Mouse (Mus musculus) lung, embryonic 16.5 days (tissue): ENCODE results near the gene Rdh16f1. TPM values are rescaled to one million over a fixed set of nuclear protein-coding genes. Genes with fewer than 3 reads are reported as not detected.
"Not testable (repeated sequence)": the region's sequence is repeated elsewhere in the genome, so short reads cannot be mapped to it uniquely, and the experiment has no call there.

Experiments used
- ATAC-seq: fragments of 200-750 bp; cut with Nextera tagmentation; 2 replicates; pipeline ENCODE4 v1.8.0; 2017; ENCODE audit warnings: low read depth, mild to moderate bottlenecking, moderate library complexity
- H3K27ac ChIP-seq: fragments of 300-500 bp; sonication (generic); 2 replicates; pipeline ENCODE4 v1.5.1; 2014; ENCODE audit warnings: mild to moderate bottlenecking, control low read depth, low read length
- H3K27me3 ChIP-seq: fragments of 300-500 bp; sonication (generic); 2 replicates; pipeline ENCODE4 v1.6.1; 2014; ENCODE audit warnings: low read depth, low read length, mixed read lengths; ENCODE audit not compliant: control insufficient read depth, insufficient read depth
- H3K36me3 ChIP-seq: fragments of 300-500 bp; sonication (generic); 2 replicates; pipeline ENCODE4 v1.6.1; 2014; ENCODE audit warnings: low read length; ENCODE audit not compliant: control insufficient read depth, insufficient read depth
- H3K4me1 ChIP-seq: fragments of 300-500 bp; sonication (generic); replicated peaks from 2 replicates; pipeline ENCODE4 v1.6.1; 2014; ENCODE audit warnings: low read length, mixed read lengths; ENCODE audit not compliant: control insufficient read depth, insufficient read depth
- H3K4me2 ChIP-seq: fragments of 300-500 bp; sonication (generic); 2 replicates; pipeline ENCODE4 v1.6.1; 2014; ENCODE audit warnings: low read depth, low read length, control low read depth
- H3K4me3 ChIP-seq: fragments of 300-500 bp; sonication (generic); 2 replicates; pipeline ENCODE4 v1.5.1; 2014; ENCODE audit warnings: mild to moderate bottlenecking, low read length, control low read depth
- H3K9ac ChIP-seq: fragments of 300-500 bp; sonication (generic); 2 replicates; pipeline ENCODE4 v1.6.1; 2014; ENCODE audit warnings: low read length, control low read depth
- H3K9me3 ChIP-seq: fragments of 300-500 bp; sonication (generic); 2 replicates; pipeline ENCODE4 v1.6.1; 2016; ENCODE audit warnings: low read length; ENCODE audit not compliant: control insufficient read depth
- WGBS: fragments of 180-500 bp; shearing (Covaris S2); extraction: QIAGEN DNeasy Blood & Tissue Kit; methylation state at CpG from one replicate; pipeline ENCODE4 v1.1.7; 2014; 5-methylcytosine and 5-hydroxymethylcytosine counted together
- polyA plus RNA-seq: library from polyadenylated mRNA; unstranded; fragments of >200 nt; fragmentation: Nextera tagmentation; extraction: Ambion mirVana; gene quantifications from 2 replicates; pipeline ENCODE4 v1.2.1, GENCODE M21; 2015

Gene Rdh16f1
- polyA plus RNA-seq, 1 experiment from 2014 or later = not detected

DNA sequence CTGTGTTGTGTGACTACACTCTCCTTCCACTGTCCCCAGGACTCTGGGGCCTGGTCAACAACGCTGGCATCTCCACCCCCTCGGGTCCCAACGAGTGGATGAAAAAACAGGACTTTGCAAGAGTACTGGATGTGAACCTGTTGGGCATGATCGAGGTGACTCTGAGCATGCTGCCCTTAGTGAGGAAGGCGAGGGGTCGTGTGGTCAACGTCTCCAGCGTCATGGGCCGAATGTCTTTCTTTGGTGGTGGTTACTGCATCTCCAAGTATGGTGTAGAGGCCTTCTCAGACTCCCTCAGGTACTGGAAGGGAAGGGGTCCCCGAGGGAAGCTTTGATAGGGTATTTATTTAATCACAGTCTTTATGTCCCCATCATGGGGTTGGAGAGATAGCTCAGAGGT is 3.3 kb downstream of the Rdh16f1 start:
- not testable (repeated sequence) for ATAC-seq, H3K4me2 ChIP-seq, H3K27ac ChIP-seq, H3K4me1 ChIP-seq, H3K4me3 ChIP-seq, H3K9ac ChIP-seq, H3K9me3 ChIP-seq, H3K27me3 ChIP-seq, H3K36me3 ChIP-seq
- WGBS = 81% methylated on average over 10 of the region's 10 CpGs

DNA sequence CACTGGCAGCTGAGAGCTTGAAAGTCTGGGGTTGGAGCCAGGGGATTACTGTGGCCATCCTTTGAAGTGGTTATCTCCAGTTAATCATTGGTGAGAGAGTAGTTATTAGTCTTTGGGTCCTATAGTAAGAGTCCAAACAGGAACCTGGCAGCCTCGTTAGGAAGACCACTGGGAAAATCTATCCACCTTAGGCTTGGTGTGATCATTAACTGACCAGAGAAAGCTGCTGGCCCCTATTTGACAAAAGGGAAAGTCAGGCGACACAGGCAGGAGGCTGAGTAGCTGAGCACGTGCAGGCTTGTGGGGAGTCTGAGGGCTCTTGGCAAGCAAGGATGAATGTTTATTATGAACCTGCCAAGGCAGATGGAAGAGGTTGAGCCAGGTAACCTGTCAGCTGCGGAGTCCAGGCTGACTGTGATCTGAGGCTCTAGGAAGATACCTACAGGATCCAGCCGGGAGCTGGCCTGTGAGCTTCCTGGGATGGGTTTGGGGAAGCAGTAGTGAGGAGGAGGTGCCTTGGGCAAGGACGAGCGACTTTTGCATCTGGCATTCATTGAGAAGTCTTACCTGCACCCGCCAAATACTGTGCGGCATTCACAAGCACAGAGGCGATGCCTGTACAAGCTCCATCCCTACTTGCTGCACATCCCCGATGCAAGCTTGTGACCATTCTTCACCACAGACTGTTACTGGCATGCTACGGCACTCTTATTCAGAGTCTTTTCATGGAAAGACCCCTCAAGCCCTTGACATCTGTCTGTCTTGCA is 4.5 kb downstream of the Rdh16f1 start:
- no peaks in the 10 kb centered on the region for H3K36me3 ChIP-seq
- H3K27ac ChIP-seq = no peak overlapping the region
- H3K4me3 ChIP-seq = no peak overlapping the region
- H3K27me3 ChIP-seq = no peaks in the 10 kb centered on the region
- 47% methylated on average over 12 of the region's 12 CpGs for WGBS
- H3K9ac ChIP-seq = no peak overlapping the region
- H3K4me2 ChIP-seq = no peak overlapping the region
- no peaks in the 10 kb centered on the region for H3K9me3 ChIP-seq
- no peaks in the 10 kb centered on the region for H3K4me1 ChIP-seq
- ATAC-seq = no peak

DNA sequence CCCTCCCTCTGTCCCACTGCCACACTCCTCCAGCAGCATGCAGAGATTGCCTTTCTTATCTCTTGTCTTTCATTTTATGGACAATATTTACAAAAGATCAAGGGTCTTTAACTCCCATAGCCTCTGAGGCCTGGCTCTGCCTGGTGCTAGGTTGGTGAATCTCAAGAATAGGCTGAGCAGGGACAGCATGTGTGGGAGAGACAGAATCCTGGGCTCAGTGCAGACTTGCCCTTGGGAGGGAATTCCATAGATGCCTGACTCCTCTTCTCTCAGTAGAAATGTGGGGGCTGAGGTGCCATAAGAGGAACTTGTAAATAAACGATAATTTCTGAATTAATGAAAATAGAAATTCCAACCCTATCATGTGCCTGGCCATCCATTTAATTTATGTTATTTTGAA is 7.0 kb downstream of the Rdh16f1 start:
- Histone ChIP-seq H3K4me1 (no peaks in the 10 kb centered on the region), H3K27me3 (no peaks in the 10 kb centered on the region), H3K36me3 (no peaks in the 10 kb centered on the region), H3K4me3 (no peak overlapping the region), H3K9me3 (no peaks in the 10 kb centered on the region), H3K4me2 (no peak overlapping the region), H3K27ac (no peak overlapping the region), H3K9ac (no peak overlapping the region)
- WGBS = 52% methylated on average over 1 of the region's 1 CpGs
- ATAC-seq = no peak

DNA sequence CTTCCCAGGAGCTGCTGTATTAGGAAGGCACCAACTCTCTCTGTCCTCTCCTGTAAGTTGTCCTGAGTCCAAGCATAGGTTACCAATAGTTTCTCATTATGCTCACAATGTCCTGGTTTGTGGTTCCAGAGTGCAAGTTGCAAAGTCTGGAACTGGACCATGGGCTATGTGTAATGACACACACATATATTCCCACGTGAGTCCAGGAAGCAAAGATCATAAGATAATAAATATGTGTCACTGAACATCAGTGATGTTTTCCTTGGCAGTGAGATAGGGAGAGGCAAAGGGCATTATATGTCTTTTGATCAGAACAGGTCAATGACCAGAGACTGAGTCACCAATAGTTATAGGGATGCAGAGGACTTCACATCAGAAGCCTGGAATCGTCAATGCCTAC is 16.4 kb downstream of the Rdh16f1 start, which contains the start of gene Rdh9:
TSS of gene Rdh9 (plus strand) at position 376 of the 400 bp plus-strand sequence.
- no peak within 1 kb of the TSS for H3K4me2 ChIP-seq
- WGBS = 49% methylated on average over 2 of the region's 2 CpGs
- H3K27me3 ChIP-seq = no peaks in the 10 kb centered on the region
- no peaks in the 10 kb centered on the region for H3K36me3 ChIP-seq
- no peak within 1 kb of the TSS for H3K4me3 ChIP-seq
- H3K27ac ChIP-seq = no peak within 1 kb of the TSS
- H3K9ac ChIP-seq = no peak within 1 kb of the TSS
- H3K9me3 ChIP-seq = no peaks in the 10 kb centered on the region
- ATAC-seq = no peak
- H3K4me1 ChIP-seq = no peaks in the 10 kb centered on the region

DNA sequence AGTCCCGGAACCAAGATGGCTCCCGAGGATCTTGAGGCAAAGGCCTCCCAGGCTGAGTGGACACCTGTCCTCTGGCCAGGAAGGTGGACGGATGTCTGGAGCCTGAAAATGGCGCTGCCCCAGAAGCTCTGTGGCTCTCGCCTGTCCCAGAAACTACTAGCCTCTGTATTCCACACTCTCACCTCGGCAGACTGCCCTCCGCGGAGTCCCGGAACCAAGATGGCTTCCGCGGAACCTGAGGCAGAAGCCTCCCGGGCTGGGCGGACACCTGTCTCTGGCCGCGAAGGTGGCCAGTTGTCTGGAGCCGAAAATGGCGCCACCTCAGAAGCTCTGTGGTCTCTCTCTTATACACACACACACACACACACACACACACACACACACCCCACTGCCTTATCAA is 22.7 kb downstream of the Rdh16f1 start:
- not testable (repeated sequence) for H3K4me2 ChIP-seq, ATAC-seq, H3K27me3 ChIP-seq, H3K9ac ChIP-seq, H3K4me1 ChIP-seq, H3K4me3 ChIP-seq, H3K27ac ChIP-seq, H3K36me3 ChIP-seq, H3K9me3 ChIP-seq
- WGBS = 94% methylated on average over 17 of the region's 17 CpGs

DNA sequence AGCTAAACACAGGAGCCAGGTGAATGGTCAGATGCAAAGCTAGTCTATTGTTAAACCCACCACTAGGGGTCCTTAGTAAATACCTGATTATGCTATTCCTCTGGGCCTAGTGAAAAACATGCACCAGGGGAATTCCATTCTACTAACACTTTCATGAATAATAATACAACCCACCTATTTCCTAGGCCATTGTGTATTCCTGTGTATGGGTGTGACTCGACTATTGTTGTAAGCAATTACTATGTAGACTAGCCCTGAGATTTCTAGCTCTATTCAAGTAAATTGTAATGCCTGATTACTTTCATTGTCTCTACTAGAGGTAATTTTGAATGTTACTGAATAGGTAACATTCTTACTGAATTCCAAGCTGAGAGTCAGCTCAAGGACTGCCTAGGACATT is 25.8 kb downstream of the Rdh16f1 start:
- H3K9me3 ChIP-seq, H3K4me3 ChIP-seq, H3K27me3 ChIP-seq, H3K9ac ChIP-seq, H3K36me3 ChIP-seq, H3K27ac ChIP-seq, H3K4me2 ChIP-seq, H3K4me1 ChIP-seq, ATAC-seq: not testable (repeated sequence)
- WGBS = 66% methylated on average over 1 of the region's 1 CpGs

DNA sequence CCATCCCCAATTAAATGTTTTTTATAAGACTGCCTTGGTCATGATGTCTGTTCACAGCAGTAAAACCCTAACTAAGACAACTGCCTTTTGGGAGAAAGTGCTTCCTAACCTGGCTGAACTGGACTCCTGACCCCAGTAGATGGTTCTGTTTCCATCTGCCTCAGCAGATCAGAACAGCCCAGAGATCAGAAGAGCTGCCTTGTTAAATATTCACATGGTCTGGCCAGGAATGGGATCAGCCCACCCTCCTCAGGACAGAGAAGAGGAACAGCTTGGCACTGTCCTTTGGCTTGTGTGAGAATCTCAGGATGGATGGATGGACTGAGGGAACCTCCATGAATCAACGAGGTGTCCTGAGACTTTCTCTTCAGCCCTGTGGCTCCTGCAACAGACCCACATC is 39.7 kb downstream of the Rdh16f1 start:
- Histone ChIP-seq H3K27me3 (no peaks in the 10 kb centered on the region), H3K4me2 (no peak overlapping the region), H3K27ac (no peak overlapping the region), H3K36me3 (no peaks in the 10 kb centered on the region), H3K9me3 (no peaks in the 10 kb centered on the region), H3K9ac (no peak overlapping the region), H3K4me1 (no peaks in the 10 kb centered on the region), H3K4me3 (no peak overlapping the region)
- 67% methylated on average over 1 of the region's 1 CpGs for WGBS
- ATAC-seq = no peak

DNA sequence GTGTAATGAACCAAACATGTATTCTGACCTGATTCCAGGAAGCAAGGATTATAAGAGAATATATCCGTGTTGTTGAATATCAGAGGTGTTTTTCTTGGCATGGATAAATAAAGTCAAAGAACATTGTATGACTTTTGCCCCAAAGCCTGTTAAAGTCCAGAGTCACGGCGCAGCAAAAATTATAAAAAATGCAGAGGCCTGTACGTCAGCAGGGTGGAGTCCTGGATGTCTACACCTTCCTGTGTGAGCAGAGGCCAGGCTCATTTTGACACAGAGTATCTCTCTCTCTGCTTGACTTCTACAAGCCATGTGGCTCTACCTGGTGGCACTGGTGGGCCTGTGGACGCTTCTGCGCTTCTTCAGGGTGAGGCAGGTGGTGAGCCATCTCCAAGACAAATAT is 41.3 kb downstream of the Rdh16f1 start, which contains the start of gene Rdh16:
TSS of gene Rdh16 (plus strand) at position 262 of the 400 bp plus-strand sequence.
- Histone ChIP-seq H3K27ac (no peak within 1 kb of the TSS), H3K9ac (no peak within 1 kb of the TSS), H3K4me3 (no peak within 1 kb of the TSS), H3K9me3 (no peaks in the 10 kb centered on the region), H3K27me3 (no peaks in the 10 kb centered on the region), H3K4me1 (no peaks in the 10 kb centered on the region), H3K4me2 (no peak within 1 kb of the TSS), H3K36me3 (no peaks in the 10 kb centered on the region)
- no peak for ATAC-seq
- WGBS = 73% methylated on average over 6 of the region's 6 CpGs

DNA sequence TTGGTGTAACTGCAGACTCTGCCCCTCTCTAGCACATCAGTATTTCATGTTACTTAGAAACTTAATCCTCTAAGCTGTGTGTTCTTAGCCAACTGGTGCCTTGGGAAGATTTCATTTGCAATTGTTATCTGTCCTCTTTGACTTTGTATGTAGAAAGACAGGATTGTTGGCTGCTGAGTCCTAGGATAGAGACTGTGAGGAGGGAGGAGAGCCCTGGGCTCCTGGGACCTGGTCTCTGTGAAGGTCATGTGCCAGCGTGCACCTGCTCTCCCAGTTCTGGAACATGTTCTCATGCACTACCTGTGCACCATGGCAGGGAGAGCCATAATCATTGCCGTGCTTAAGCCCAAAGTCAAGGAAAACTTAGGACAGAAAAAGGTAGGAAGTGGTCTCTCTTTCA is 42.0 kb downstream of the Rdh16f1 start:
- Histone ChIP-seq H3K36me3 (no peaks in the 10 kb centered on the region), H3K4me3 (no peak overlapping the region), H3K27ac (no peak overlapping the region), H3K9ac (no peak overlapping the region), H3K4me2 (no peak overlapping the region), H3K4me1 (no peaks in the 10 kb centered on the region), H3K27me3 (no peaks in the 10 kb centered on the region), H3K9me3 (no peaks in the 10 kb centered on the region)
- no peak for ATAC-seq
- WGBS = 67% methylated on average over 2 of the region's 2 CpGs
